In the genomic region with DNA sequence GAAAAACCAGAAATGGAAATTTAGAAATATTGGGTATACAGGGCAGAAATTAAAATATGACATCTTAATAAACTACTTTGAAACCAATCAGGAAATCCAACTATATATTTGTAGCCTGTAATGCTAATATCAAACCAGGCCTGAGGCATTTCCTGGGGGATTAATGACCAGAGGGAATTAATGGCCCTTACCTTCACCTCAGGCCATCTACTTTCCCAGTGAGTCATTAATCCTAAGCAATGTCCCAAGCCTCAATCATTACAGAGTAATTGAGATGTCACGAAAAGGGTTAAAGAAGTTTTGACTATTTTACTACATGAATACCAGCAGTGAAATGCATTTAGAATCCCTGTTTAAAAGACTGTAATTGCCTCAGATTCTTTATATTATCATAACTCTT, we compare ENCODE assay signal across 28 mouse cellular contexts.
"Had no signal": no experiment of that assay in that cellular context is flagged by ENCODE, and none has a peak within 500 bp of the region (broad histone marks: within the 10 kb centered on the region; RNA-seq: fewer than 3 reads in every experiment).

No protein-coding gene starts in this region.

- H3K9me3 ChIP-seq: embryonic facial prominence, embryonic 10.5 days; embryonic facial prominence, embryonic 12.5 days; embryonic facial prominence, embryonic 13.5 days; embryonic facial prominence, embryonic 15.5 days; forebrain, embryonic 13.5 days; forebrain, embryonic 15.5 days had no signal

- H3K36me3 ChIP-seq: embryonic facial prominence, embryonic 10.5 days; embryonic facial prominence, embryonic 12.5 days; embryonic facial prominence, embryonic 13.5 days; embryonic facial prominence, embryonic 15.5 days; forebrain, embryonic 10.5 days; forebrain, embryonic 12.5 days; forebrain, embryonic 15.5 days had no signal

- H3K27ac ChIP-seq: embryonic facial prominence, embryonic 10.5 days; embryonic facial prominence, embryonic 12.5 days; embryonic facial prominence, embryonic 13.5 days; embryonic facial prominence, embryonic 15.5 days; forebrain, embryonic 10.5 days; forebrain, embryonic 12.5 days; forebrain, embryonic 13.5 days; forebrain, embryonic 15.5 days; gastrocnemius, adult 2 months had no signal

- ATAC-seq: forebrain, embryonic 13.5 days; forebrain, embryonic 14.5 days; forebrain, embryonic 15.5 days; forebrain, embryonic 16.5 days; forebrain, postnatal 0 days had no signal

- H3K27me3 ChIP-seq: embryonic facial prominence, embryonic 12.5 days; embryonic facial prominence, embryonic 13.5 days; embryonic facial prominence, embryonic 15.5 days; forebrain, embryonic 12.5 days; forebrain, embryonic 13.5 days; forebrain, embryonic 15.5 days had no signal

- H3K4me3 ChIP-seq: embryonic facial prominence, embryonic 10.5 days; embryonic facial prominence, embryonic 12.5 days; embryonic facial prominence, embryonic 13.5 days; embryonic facial prominence, embryonic 15.5 days; erythroblast, embryonic 14.5 days; forebrain, embryonic 10.5 days; forebrain, embryonic 12.5 days; forebrain, embryonic 13.5 days; forebrain, embryonic 15.5 days; gastrocnemius, adult 2 months had no signal

- DNase-seq: cerebellum, adult 2 months; cerebellum, adult 8-10 months; cerebellum, adult 9-10 months; cerebellum, adult 9-11 months; cerebellum, postnatal 10 days; cerebellum, postnatal 14 days; cerebellum, postnatal 25 days; cerebellum, postnatal 36 days; embryo, embryonic 11 days; forebrain, postnatal 0 days; gastrocnemius, adult 2 months; gastrocnemius, postnatal 10 days; gastrocnemius, postnatal 14 days; gastrocnemius, postnatal 25 days; gastrocnemius, postnatal 36 days; heart, adult 11 months; heart, adult 18-20 months had no signal

- H3K4me2 ChIP-seq: embryonic facial prominence, embryonic 12.5 days; embryonic facial prominence, embryonic 13.5 days; embryonic facial prominence, embryonic 15.5 days; forebrain, embryonic 12.5 days; forebrain, embryonic 13.5 days; forebrain, embryonic 15.5 days had no signal

- H3K9ac ChIP-seq: embryonic facial prominence, embryonic 12.5 days; embryonic facial prominence, embryonic 13.5 days; embryonic facial prominence, embryonic 15.5 days; forebrain, embryonic 12.5 days; forebrain, embryonic 13.5 days; forebrain, embryonic 15.5 days; forebrain, postnatal 0 days had no signal

- H3K4me1 ChIP-seq: embryonic facial prominence, embryonic 10.5 days; embryonic facial prominence, embryonic 12.5 days; embryonic facial prominence, embryonic 13.5 days; embryonic facial prominence, embryonic 15.5 days; forebrain, embryonic 10.5 days; forebrain, embryonic 12.5 days; forebrain, embryonic 13.5 days; forebrain, embryonic 15.5 days had no signal
